Mouse (Mus musculus): ENCODE data around the gene Tmsb15b1. TPM values are rescaled to one million over a fixed set of nuclear protein-coding genes. Genes with fewer than 3 reads are reported as not detected.

The Tmsb15b1 gene
- total RNA-seq (2014; rRNA removed) (0.68 and 19.2 TPM in 2 replicates), polyA plus RNA-seq (2015; fragmentation: Nextera tagmentation; extraction: Ambion mirVana) (39.0 and 43.7 TPM in 2 replicates)

GRCm38 (mm10) chrX:136976424-136977084 lies at the start of gene Tmsb15b1, which contains the start of gene Tmsb15l:
Gene Tmsb15b1, minus strand, starts transcription at chrX:136976874.
Gene Tmsb15l, minus strand, starts transcription at chrX:136976869.
- WGBS, result 47% methylated on average over 15 of the region's 15 CpGs
- Histone ChIP-seq H3K9me3 (ENCODE audit: low read length) (no peaks in the 10 kb centered on the region), H3K9ac (replicated peaks; ENCODE audit: low read length) (no peak within 1 kb of the TSS; the same call in 1 of the 2 replicates), H3K4me3 (ENCODE audit: low read length) (peak within 1 kb of the TSS; percentile 38), H3K4me1 (ENCODE audit: insufficient read depth, low read length) (no peaks in the 10 kb centered on the region), H3K27me3 (ENCODE audit: insufficient read depth, low read length) (no peaks in the 10 kb centered on the region), H3K27ac (no peak within 1 kb of the TSS), H3K36me3 (ENCODE audit: insufficient read depth, low read length) (no peaks in the 10 kb centered on the region), H3K4me2 (ENCODE audit: low read depth, low read length) (peak within 1 kb of the TSS; percentile 55)
- no peak for TF ChIP-seq CTCF (IDR thresholded peaks at IDR 0.05; ENCODE audit: low read depth)
- ATAC-seq (peak; percentile 100), DNase-seq (ENCODE audit: low spot score) (peak; percentile 84)

DNA sequence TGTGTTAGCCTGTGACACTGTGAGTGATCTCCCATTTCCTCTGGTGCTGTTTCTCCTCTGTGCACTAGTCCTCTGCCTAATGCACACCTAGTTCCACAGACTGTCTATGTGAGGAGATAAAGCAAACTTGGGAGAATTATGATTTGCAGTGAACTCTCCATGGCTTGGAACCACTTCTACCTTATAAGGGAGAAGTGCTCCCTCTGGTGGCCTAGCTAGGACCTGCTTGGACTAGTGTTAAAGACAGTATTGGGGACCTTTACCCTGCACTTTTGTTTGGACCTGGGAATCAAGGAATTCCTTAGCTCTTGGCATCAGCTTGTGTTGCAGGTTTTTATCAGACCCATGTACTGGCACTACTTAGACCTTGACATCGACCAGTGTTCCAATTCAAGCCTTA lies 42.6 kb upstream of the Tmsb15b1 start:
- Histone ChIP-seq H3K4me3 (ENCODE audit: low read length) (no peak overlapping the region), H3K9ac (replicated peaks; ENCODE audit: low read length) (no peak overlapping the region), H3K4me2 (ENCODE audit: low read depth, low read length) (no peak overlapping the region), H3K4me1 (ENCODE audit: insufficient read depth, low read length) (no peaks in the 10 kb centered on the region), H3K36me3 (ENCODE audit: insufficient read depth, low read length) (no peaks in the 10 kb centered on the region), H3K27ac (no peak overlapping the region), H3K9me3 (ENCODE audit: low read length) (no peaks in the 10 kb centered on the region), H3K27me3 (ENCODE audit: insufficient read depth, low read length) (no peaks in the 10 kb centered on the region)
- TF ChIP-seq CTCF (IDR thresholded peaks at IDR 0.05; ENCODE audit: low read depth), result peak; percentile 76
- ATAC-seq (peak; percentile 79), DNase-seq (ENCODE audit: low spot score) (peak; percentile 84)
- 39% methylated on average over 1 of the region's 1 CpGs for WGBS

DNA sequence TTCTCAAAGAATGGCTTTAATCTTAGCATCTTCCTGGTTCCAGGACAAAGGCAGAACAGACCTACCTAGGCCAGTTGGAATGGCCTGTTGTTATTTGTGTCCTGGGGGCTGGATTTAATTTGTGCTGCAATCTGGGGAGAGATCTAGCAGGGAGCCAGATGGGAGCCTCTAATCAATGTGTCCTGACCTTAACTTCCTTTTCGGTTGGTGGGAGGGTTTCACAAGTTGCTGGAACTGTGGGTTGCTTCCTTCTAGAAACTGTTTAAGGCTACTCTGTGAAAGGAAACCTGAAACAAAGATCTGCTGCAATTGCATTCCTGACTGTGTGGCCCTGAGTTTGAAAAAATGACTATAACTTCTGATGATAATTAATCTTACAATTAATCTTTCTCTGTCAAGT lies 41.0 kb upstream of the Tmsb15b1 start:
- H3K9me3 ChIP-seq (ENCODE audit: low read length), result no peaks in the 10 kb centered on the region
- WGBS, result 89% methylated on average over 1 of the region's 1 CpGs
- DNase-seq (ENCODE audit: low spot score) (no peak), ATAC-seq (no peak)
- H3K27ac ChIP-seq, result no peak overlapping the region
- TF ChIP-seq CTCF (IDR thresholded peaks at IDR 0.05; ENCODE audit: low read depth), result no peak
- H3K9ac ChIP-seq (replicated peaks; ENCODE audit: low read length), result no peak overlapping the region
- H3K4me2 ChIP-seq (ENCODE audit: low read depth, low read length), result no peak overlapping the region
- H3K36me3 ChIP-seq (ENCODE audit: insufficient read depth, low read length), result no peaks in the 10 kb centered on the region
- H3K4me3 ChIP-seq (ENCODE audit: low read length), result no peak overlapping the region
- H3K27me3 ChIP-seq (ENCODE audit: insufficient read depth, low read length), result no peaks in the 10 kb centered on the region
- no peaks in the 10 kb centered on the region for H3K4me1 ChIP-seq (ENCODE audit: insufficient read depth, low read length)

DNA sequence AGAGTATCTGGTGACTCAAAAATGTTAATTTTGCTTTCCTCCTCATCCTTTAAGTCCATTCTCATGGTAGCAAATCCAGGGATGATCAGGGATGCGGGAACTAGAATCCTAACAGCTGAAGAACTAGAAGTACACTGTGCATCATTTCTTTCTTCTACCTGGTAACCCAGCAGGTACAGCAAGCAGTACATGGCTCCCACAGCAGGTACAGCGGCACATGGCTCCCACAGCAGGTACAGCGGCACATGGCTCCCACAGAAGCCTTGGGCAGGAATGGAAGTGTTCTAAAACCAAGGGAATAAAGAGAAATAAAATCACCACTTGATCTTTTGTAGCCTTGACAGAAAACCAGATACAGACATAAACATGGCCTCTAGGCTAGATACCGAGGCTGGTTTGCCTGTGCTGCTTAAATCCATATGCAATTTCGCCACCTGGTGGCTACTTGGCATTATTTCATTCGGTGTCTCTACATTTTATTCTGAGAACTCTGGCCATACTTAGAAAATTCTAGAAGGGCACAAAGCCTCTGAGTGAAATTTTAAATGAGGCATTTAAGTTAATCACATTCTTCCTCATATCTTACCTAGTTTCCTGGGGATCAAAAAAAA lies 38.5 kb upstream of the Tmsb15b1 start:
- H3K9ac ChIP-seq (replicated peaks; ENCODE audit: low read length), result no peak overlapping the region
- no peak overlapping the region for H3K27ac ChIP-seq
- no peaks in the 10 kb centered on the region for H3K4me1 ChIP-seq (ENCODE audit: insufficient read depth, low read length)
- H3K9me3 ChIP-seq (ENCODE audit: low read length), result no peaks in the 10 kb centered on the region
- TF ChIP-seq CTCF (IDR thresholded peaks at IDR 0.05; ENCODE audit: low read depth), result peak; percentile 74
- no peak overlapping the region for H3K4me3 ChIP-seq (ENCODE audit: low read length)
- H3K27me3 ChIP-seq (ENCODE audit: insufficient read depth, low read length), result no peaks in the 10 kb centered on the region
- 43% methylated on average over 6 of the region's 6 CpGs for WGBS
- peak; percentile 85 for DNase-seq (ENCODE audit: low spot score)
- peak; percentile 71; the same call in 1 of the 2 replicates for ATAC-seq
- H3K36me3 ChIP-seq (ENCODE audit: insufficient read depth, low read length), result no peaks in the 10 kb centered on the region
- no peak overlapping the region for H3K4me2 ChIP-seq (ENCODE audit: low read depth, low read length)

DNA sequence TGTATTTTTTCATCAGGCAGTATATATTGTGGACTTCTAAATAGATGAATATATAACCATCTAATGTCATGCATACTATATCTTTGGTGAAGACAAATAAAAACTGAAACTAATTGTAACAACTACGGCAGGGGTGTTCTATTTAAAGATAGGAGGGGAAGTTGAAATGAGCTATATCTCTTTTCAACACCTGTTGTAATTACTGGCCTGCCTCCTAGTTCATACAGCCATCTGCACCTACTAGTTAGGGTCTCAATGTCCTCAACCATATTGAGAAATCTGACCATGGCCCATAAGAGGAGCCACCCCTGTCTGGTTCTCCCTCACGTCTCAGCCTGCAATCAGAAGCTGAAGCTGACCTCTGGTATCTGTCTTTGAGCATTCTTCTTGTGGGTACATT lies 19.6 kb upstream of the Tmsb15b1 start:
- no peaks in the 10 kb centered on the region for H3K36me3 ChIP-seq (ENCODE audit: insufficient read depth, low read length)
- DNase-seq (ENCODE audit: low spot score) (no peak), ATAC-seq (no peak)
- no peak overlapping the region for H3K4me3 ChIP-seq (ENCODE audit: low read length)
- no peak overlapping the region for H3K9ac ChIP-seq (replicated peaks; ENCODE audit: low read length)
- H3K9me3 ChIP-seq (ENCODE audit: low read length), result no peaks in the 10 kb centered on the region
- TF ChIP-seq CTCF (IDR thresholded peaks at IDR 0.05; ENCODE audit: low read depth), result no peak
- 62% methylated on average over 2 of the region's 2 CpGs for WGBS
- H3K4me2 ChIP-seq (ENCODE audit: low read depth, low read length), result no peak overlapping the region
- no peak overlapping the region for H3K27ac ChIP-seq
- H3K27me3 ChIP-seq (ENCODE audit: insufficient read depth, low read length), result no peaks in the 10 kb centered on the region
- no peaks in the 10 kb centered on the region for H3K4me1 ChIP-seq (ENCODE audit: insufficient read depth, low read length)

DNA sequence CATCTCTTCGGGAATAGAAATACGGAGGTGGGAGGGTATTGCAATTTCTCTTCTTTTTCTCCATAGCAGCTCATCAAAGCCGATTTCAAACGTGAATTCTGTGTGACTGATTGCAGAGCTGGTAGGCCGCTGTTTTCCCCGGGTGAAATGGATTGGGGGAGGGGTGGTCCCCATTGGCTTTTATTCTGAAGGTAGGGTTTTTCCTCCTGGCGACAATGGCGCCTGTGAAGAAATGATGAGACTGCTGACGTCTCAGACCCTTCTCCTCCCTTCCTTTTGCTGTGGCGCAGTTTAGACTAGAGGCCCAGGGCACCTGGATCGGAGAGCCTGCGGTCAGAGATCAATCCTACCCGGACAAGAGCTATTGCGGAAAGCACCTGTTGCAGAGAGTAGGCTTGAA lies 17.0 kb upstream of the Tmsb15b1 start:
- H3K36me3 ChIP-seq (ENCODE audit: insufficient read depth, low read length), result no peaks in the 10 kb centered on the region
- no peak for TF ChIP-seq CTCF (IDR thresholded peaks at IDR 0.05; ENCODE audit: low read depth)
- no peak for ATAC-seq
- peak overlapping the region; percentile 48 for H3K4me3 ChIP-seq (ENCODE audit: low read length)
- WGBS, result 44% methylated on average over 14 of the region's 14 CpGs
- peak overlapping the region; percentile 61 for H3K9ac ChIP-seq (replicated peaks; ENCODE audit: low read length)
- no peaks in the 10 kb centered on the region for H3K4me1 ChIP-seq (ENCODE audit: insufficient read depth, low read length)
- peak overlapping the region; percentile 85 for H3K27ac ChIP-seq
- H3K9me3 ChIP-seq (ENCODE audit: low read length), result no peaks in the 10 kb centered on the region
- peak overlapping the region; percentile 56 for H3K4me2 ChIP-seq (ENCODE audit: low read depth, low read length)
- no peaks in the 10 kb centered on the region for H3K27me3 ChIP-seq (ENCODE audit: insufficient read depth, low read length)
- peak; percentile 55 for DNase-seq (ENCODE audit: low spot score)

Measured in hindbrain, postnatal 0 days (tissue).